In genomic region chr1:180850316-180851270, GRCm38 (mm10) we compare ENCODE assay signal across 8 mouse cellular contexts. TPM values are rescaled to one million over a fixed set of nuclear protein-coding genes. Genes with fewer than 3 reads are reported as not detected.
DNase-seq lines count a peak whose midpoint lies in the region; ATAC-seq lines count a peak whose summit lies in the region.

Gene Sde2, plus strand, starts transcription at chr1:180851127.

- H3K27me3 ChIP-seq in forebrain, embryonic 14.5 days (replicated peaks; ENCODE audit: control insufficient read depth, insufficient read depth, low read length) = no peaks in the 10 kb centered on the region
- no peaks in the 10 kb centered on the region for H3K27me3 ChIP-seq in neural tube, embryonic 15.5 days (replicated peaks)

- peaks cover 33% of the 10 kb centered on the region for H3K4me1 ChIP-seq in forebrain, embryonic 14.5 days (ENCODE audit: control insufficient read depth, insufficient read depth, low read length)
- H3K4me1 ChIP-seq in neural tube, embryonic 15.5 days = peaks cover 50% of the 10 kb centered on the region

- peaks cover 1% of the 10 kb centered on the region; the same call in 1 of the 2 replicates for H3K36me3 ChIP-seq in forebrain, embryonic 14.5 days (ENCODE audit: control insufficient read depth, insufficient read depth, low read length)
- H3K36me3 ChIP-seq in neural tube, embryonic 15.5 days = peaks cover 2% of the 10 kb centered on the region; the same call in 1 of the 2 replicates

- H3K4me2 ChIP-seq in forebrain, embryonic 14.5 days (ENCODE audit: low read length) = peak within 1 kb of the TSS; percentile 81
- H3K4me2 ChIP-seq in neural tube, embryonic 15.5 days = peak within 1 kb of the TSS; percentile 80

- H3K27ac ChIP-seq in forebrain, embryonic 14.5 days (ENCODE audit: low read depth, low read length) = peak within 1 kb of the TSS; percentile 98
- H3K27ac ChIP-seq in neural tube, embryonic 15.5 days (replicated peaks) = peak within 1 kb of the TSS; percentile 99

- H3K4me3 ChIP-seq in forebrain, embryonic 14.5 days (ENCODE audit: low read depth, low read length) = peak within 1 kb of the TSS; percentile 68
- H3K4me3 ChIP-seq in neural tube, embryonic 15.5 days (replicated peaks) = peak within 1 kb of the TSS; percentile 82

- peak; percentile 97 for ATAC-seq in forebrain, embryonic 14.5 days
- ATAC-seq in neural tube, embryonic 15.5 days (ENCODE audit: low FRiP score) = peak; percentile 96

- intact Hi-C loops in heart, postnatal 14 days (cut with DNase I) = loop anchor here (5.0 kb wide), 1 partner anchor 78 kb away; no protein-coding TSS in a partner anchor

- DNase-seq in ES-CJ7 (ENCODE audit: low read depth, low spot score) = peak; percentile 100
- peak; percentile 100 for DNase-seq in cerebellum, adult 11 months
- peak; percentile 100 for DNase-seq in forebrain, embryonic 14.5 days (ENCODE audit: low spot score)
- peak; percentile 100 for DNase-seq in heart, postnatal 14 days
- peak; percentile 100 for DNase-seq in layer of hippocampus, adult 11-12 months (ENCODE audit: low spot score)
- DNase-seq in lung, adult 18-20 months = peak; percentile 100
- peak; percentile 100 for DNase-seq in testis, postnatal 14 days (ENCODE audit: low spot score)

- H3K9ac ChIP-seq in forebrain, embryonic 14.5 days (ENCODE audit: low read length) = peak within 1 kb of the TSS; percentile 81
- H3K9ac ChIP-seq in neural tube, embryonic 15.5 days (replicated peaks) = peak within 1 kb of the TSS; percentile 89

- under 1% methylated on average over 77 of the region's 77 CpGs for WGBS in forebrain, embryonic 14.5 days
- under 1% methylated on average over 77 of the region's 77 CpGs for WGBS in neural tube, embryonic 15.5 days

- no peaks in the 10 kb centered on the region for H3K9me3 ChIP-seq in forebrain, embryonic 14.5 days (replicated peaks; ENCODE audit: control insufficient read depth, low read length)
- no peaks in the 10 kb centered on the region for H3K9me3 ChIP-seq in neural tube, embryonic 15.5 days (replicated peaks)

RNA-seq across cellular contexts. Expression of gene Sde2, which starts in this region (rescaled TPM):
- 22.7 and 25.5 TPM in 2 replicates for polyA plus RNA-seq in forebrain, embryonic 14.5 days (2014; fragmentation: Nextera tagmentation; extraction: Ambion mirVana)
- 10 to 100 TPM; 12.4 to 14.9 TPM for total RNA-seq in heart, postnatal 14 days (2021)
- polyA plus RNA-seq in neural tube, embryonic 15.5 days (2015; fragmentation: Nextera tagmentation; extraction: Ambion mirVana) = 28.0 and 30.8 TPM in 2 replicates

Comparison
In these comparisons a context has a peak if more than half of its experiments do, and no peak if none do; other contexts are left out.
1. Peak in every context shown above with its lines: DNase-seq, ATAC-seq, H3K4me3 ChIP-seq and H3K27ac ChIP-seq.